Mouse (Mus musculus): ENCODE results near the gene Ubxn10. TPM values are rescaled to one million over a fixed set of nuclear protein-coding genes. Genes with fewer than 3 reads are reported as not detected.

Gene Ubxn10
- total and polyA plus RNA-seq, 2 experiments from 2014 or later, result 3.1 to 6.9 TPM

GRCm38 (mm10) chr4:138754432-138754831 is 17.5 kb upstream of the Ubxn10 start:
- no peak for TF ChIP-seq CTCF (IDR thresholded peaks at IDR 0.05; ENCODE audit: low read depth)
- Histone ChIP-seq H3K27ac (no peak overlapping the region), H3K27me3 (ENCODE audit: insufficient read depth, low read length) (no peaks in the 10 kb centered on the region), H3K36me3 (ENCODE audit: insufficient read depth, low read length) (no peaks in the 10 kb centered on the region), H3K4me2 (ENCODE audit: low read depth, low read length) (no peak overlapping the region), H3K4me3 (ENCODE audit: low read length) (no peak overlapping the region), H3K4me1 (ENCODE audit: insufficient read depth, low read length) (no peaks in the 10 kb centered on the region), H3K9ac (replicated peaks; ENCODE audit: low read length) (no peak overlapping the region), H3K9me3 (ENCODE audit: low read length) (no peaks in the 10 kb centered on the region)
- DNase-seq (ENCODE audit: low spot score) (no peak), ATAC-seq (no peak)
- 91% methylated on average over 9 of the region's 9 CpGs for WGBS

- H3K36me3 ChIP-seq (ENCODE audit: insufficient read depth, low read length), result no peaks in the 10 kb centered on the region
- no peak overlapping the region for H3K4me2 ChIP-seq (ENCODE audit: low read depth, low read length)
- no peaks in the 10 kb centered on the region for H3K4me1 ChIP-seq (ENCODE audit: insufficient read depth, low read length)
- DNase-seq (ENCODE audit: low spot score), result no peak
- ATAC-seq, result 0 out of 2 replicates have a peak, but pooled peaks have one; percentile 2
- no peak overlapping the region for H3K9ac ChIP-seq (replicated peaks; ENCODE audit: low read length)
- TF ChIP-seq CTCF (IDR thresholded peaks at IDR 0.05; ENCODE audit: low read depth), result no peak
- 70% methylated on average over 3 of the region's 3 CpGs for WGBS
- H3K4me3 ChIP-seq (ENCODE audit: low read length), result no peak overlapping the region
- no peaks in the 10 kb centered on the region for H3K9me3 ChIP-seq (ENCODE audit: low read length)
- no peak overlapping the region for H3K27ac ChIP-seq
- no peaks in the 10 kb centered on the region for H3K27me3 ChIP-seq (ENCODE audit: insufficient read depth, low read length)
These were observed 16.6 kb upstream of the Ubxn10 start for GRCm38 (mm10) chr4:138753608-138754007.

- H3K4me1 ChIP-seq (ENCODE audit: insufficient read depth, low read length), result no peaks in the 10 kb centered on the region; the same call in 1 of the 2 replicates
- H3K27ac ChIP-seq, result no peak overlapping the region
- peak; percentile 29 for TF ChIP-seq CTCF (IDR thresholded peaks at IDR 0.05; ENCODE audit: low read depth)
- DNase-seq (ENCODE audit: low spot score) (no peak), ATAC-seq (no peak)
- 95% methylated on average over 6 of the region's 6 CpGs for WGBS
- no peaks in the 10 kb centered on the region for H3K27me3 ChIP-seq (ENCODE audit: insufficient read depth, low read length)
- H3K4me2 ChIP-seq (ENCODE audit: low read depth, low read length), result no peak overlapping the region
- H3K4me3 ChIP-seq (ENCODE audit: low read length), result no peak overlapping the region
- H3K9me3 ChIP-seq (ENCODE audit: low read length), result no peaks in the 10 kb centered on the region
- no peak overlapping the region for H3K9ac ChIP-seq (replicated peaks; ENCODE audit: low read length)
- H3K36me3 ChIP-seq (ENCODE audit: insufficient read depth, low read length), result no peaks in the 10 kb centered on the region
These were observed 15.6 kb upstream of the Ubxn10 start for GRCm38 (mm10) chr4:138752603-138753002.

- no peak overlapping the region for H3K4me2 ChIP-seq (ENCODE audit: low read depth, low read length)
- no peaks in the 10 kb centered on the region for H3K36me3 ChIP-seq (ENCODE audit: insufficient read depth, low read length)
- no peaks in the 10 kb centered on the region for H3K9me3 ChIP-seq (ENCODE audit: low read length)
- no peak overlapping the region for H3K4me3 ChIP-seq (ENCODE audit: low read length)
- no peaks in the 10 kb centered on the region for H3K27me3 ChIP-seq (ENCODE audit: insufficient read depth, low read length)
- WGBS, result 54% methylated on average over 8 of the region's 8 CpGs
- peak; percentile 83 for DNase-seq (ENCODE audit: low spot score)
- no peak overlapping the region for H3K9ac ChIP-seq (replicated peaks; ENCODE audit: low read length)
- peak; percentile 91 for TF ChIP-seq CTCF (IDR thresholded peaks at IDR 0.05; ENCODE audit: low read depth)
- H3K4me1 ChIP-seq (ENCODE audit: insufficient read depth, low read length), result no peaks in the 10 kb centered on the region; the same call in 1 of the 2 replicates
- peak; percentile 65 for ATAC-seq
- H3K27ac ChIP-seq, result no peak overlapping the region
These were observed 11.6 kb upstream of the Ubxn10 start for GRCm38 (mm10) chr4:138748369-138749072.

- Histone ChIP-seq H3K9ac (replicated peaks; ENCODE audit: low read length) (no peak overlapping the region), H3K4me2 (ENCODE audit: low read depth, low read length) (no peak overlapping the region), H3K36me3 (ENCODE audit: insufficient read depth, low read length) (no peaks in the 10 kb centered on the region), H3K4me3 (ENCODE audit: low read length) (no peak overlapping the region), H3K27ac (no peak overlapping the region), H3K9me3 (ENCODE audit: low read length) (no peaks in the 10 kb centered on the region), H3K4me1 (ENCODE audit: insufficient read depth, low read length) (no peaks in the 10 kb centered on the region; the same call in 1 of the 2 replicates), H3K27me3 (ENCODE audit: insufficient read depth, low read length) (no peaks in the 10 kb centered on the region)
- no peak for TF ChIP-seq CTCF (IDR thresholded peaks at IDR 0.05; ENCODE audit: low read depth)
- peak; percentile 52 for ATAC-seq
- 46% methylated on average over 10 of the region's 10 CpGs for WGBS
- peak; percentile 44 for DNase-seq (ENCODE audit: low spot score)
These were observed 10.9 kb upstream of the Ubxn10 start for GRCm38 (mm10) chr4:138747851-138748250.

- H3K4me3 ChIP-seq (ENCODE audit: low read length), result no peak overlapping the region
- TF ChIP-seq CTCF (IDR thresholded peaks at IDR 0.05; ENCODE audit: low read depth), result no peak
- no peak overlapping the region for H3K27ac ChIP-seq
- no peaks in the 10 kb centered on the region for H3K9me3 ChIP-seq (ENCODE audit: low read length)
- no peak for DNase-seq (ENCODE audit: low spot score)
- H3K9ac ChIP-seq (replicated peaks; ENCODE audit: low read length), result no peak overlapping the region
- 90% methylated on average over 9 of the region's 9 CpGs for WGBS
- H3K36me3 ChIP-seq (ENCODE audit: insufficient read depth, low read length), result no peaks in the 10 kb centered on the region
- H3K27me3 ChIP-seq (ENCODE audit: insufficient read depth, low read length), result no peaks in the 10 kb centered on the region
- ATAC-seq, result no peak
- H3K4me1 ChIP-seq (ENCODE audit: insufficient read depth, low read length), result no peaks in the 10 kb centered on the region; the same call in 1 of the 2 replicates
- no peak overlapping the region for H3K4me2 ChIP-seq (ENCODE audit: low read depth, low read length)
These were observed 9.9 kb upstream of the Ubxn10 start for GRCm38 (mm10) chr4:138746866-138747265.

- no peak overlapping the region for H3K27ac ChIP-seq
- WGBS, result 68% methylated on average over 4 of the region's 4 CpGs
- no peak for TF ChIP-seq CTCF (IDR thresholded peaks at IDR 0.05; ENCODE audit: low read depth)
- H3K4me2 ChIP-seq (ENCODE audit: low read depth, low read length), result no peak overlapping the region
- no peaks in the 10 kb centered on the region for H3K27me3 ChIP-seq (ENCODE audit: insufficient read depth, low read length)
- no peaks in the 10 kb centered on the region; the same call in 1 of the 2 replicates for H3K4me1 ChIP-seq (ENCODE audit: insufficient read depth, low read length)
- no peak overlapping the region for H3K4me3 ChIP-seq (ENCODE audit: low read length)
- no peak overlapping the region for H3K9ac ChIP-seq (replicated peaks; ENCODE audit: low read length)
- ATAC-seq (no peak), DNase-seq (ENCODE audit: low spot score) (no peak)
- no peaks in the 10 kb centered on the region for H3K36me3 ChIP-seq (ENCODE audit: insufficient read depth, low read length)
- H3K9me3 ChIP-seq (ENCODE audit: low read length), result no peaks in the 10 kb centered on the region
These were observed 8.9 kb upstream of the Ubxn10 start for GRCm38 (mm10) chr4:138745884-138746283.

Measured in hindbrain, postnatal 0 days (tissue).